Mouse (Mus musculus): Measurements from ENCODE around the gene Meiob.

The Meiob gene

GRCm38 (mm10) chr17:24803952-24804951 lies at the start of gene Meiob:
Meiob (plus strand) TSS chr17:24804289.
- peak; percentile 37 to 45 for DNase-seq (ENCODE audit: low spot score in 2 of 2)

- DNase-seq (ENCODE audit: low spot score in 2 of 2), result no peak
Measured at GRCm38 (mm10) chr17:24757394-24757793, 46.7 kb upstream of the Meiob start.

GRCm38 (mm10) chr17:24761121-24761520 lies 43.0 kb upstream of the Meiob start:
- no peak for DNase-seq (ENCODE audit: low spot score in 2 of 2)

GRCm38 (mm10) chr17:24765016-24765905 lies 38.8 kb upstream of the Meiob start:
- no peak for DNase-seq (ENCODE audit: low spot score in 2 of 2)

GRCm38 (mm10) chr17:24766266-24766875 lies 37.7 kb upstream of the Meiob start:
- DNase-seq (ENCODE audit: low spot score in 2 of 2), result no peak

GRCm38 (mm10) chr17:24769146-24769545 lies 34.9 kb upstream of the Meiob start:
- DNase-seq (ENCODE audit: low spot score in 2 of 2), result no peak

GRCm38 (mm10) chr17:24773241-24773640 lies 30.8 kb upstream of the Meiob start:
- no peak for DNase-seq (ENCODE audit: low spot score in 2 of 2)

- no peak for DNase-seq (ENCODE audit: low spot score in 2 of 2)
Measured at GRCm38 (mm10) chr17:24775173-24775572, 28.9 kb upstream of the Meiob start.

GRCm38 (mm10) chr17:24777073-24777472 lies 27.0 kb upstream of the Meiob start:
- DNase-seq (ENCODE audit: low spot score in 2 of 2), result no peak

GRCm38 (mm10) chr17:24780821-24781220 lies 23.3 kb upstream of the Meiob start:
- DNase-seq (ENCODE audit: low spot score in 2 of 2), result no peak

GRCm38 (mm10) chr17:24792190-24792589 lies 11.9 kb upstream of the Meiob start:
- no peak for DNase-seq (ENCODE audit: low spot score in 2 of 2)

GRCm38 (mm10) chr17:24794791-24795190 lies 9.3 kb upstream of the Meiob start:
- no peak for DNase-seq (ENCODE audit: low spot score in 2 of 2)

- DNase-seq (ENCODE audit: low spot score in 2 of 2), result no peak
Measured at GRCm38 (mm10) chr17:24796969-24797368, 7.1 kb upstream of the Meiob start.

GRCm38 (mm10) chr17:24798229-24798628 lies 5.9 kb upstream of the Meiob start:
- DNase-seq (ENCODE audit: low spot score in 2 of 2), result no peak

GRCm38 (mm10) chr17:24799476-24799875 lies 4.6 kb upstream of the Meiob start:
- DNase-seq (ENCODE audit: low spot score in 2 of 2), result no peak

GRCm38 (mm10) chr17:24800524-24800923 lies 3.6 kb upstream of the Meiob start:
- no peak for DNase-seq (ENCODE audit: low spot score in 2 of 2)

- no peak for DNase-seq (ENCODE audit: low spot score in 2 of 2)
Measured at GRCm38 (mm10) chr17:24811211-24811610, 7.1 kb downstream of the Meiob start.

- no peak for DNase-seq (ENCODE audit: low spot score in 2 of 2)
Measured at GRCm38 (mm10) chr17:24812215-24812614, 8.1 kb downstream of the Meiob start.

GRCm38 (mm10) chr17:24815256-24815655 lies 11.2 kb downstream of the Meiob start:
- no peak for DNase-seq (ENCODE audit: low spot score in 2 of 2)

GRCm38 (mm10) chr17:24817503-24817902 lies 13.4 kb downstream of the Meiob start:
- DNase-seq (ENCODE audit: low spot score in 2 of 2), result no peak

- DNase-seq (ENCODE audit: low spot score in 2 of 2), result no peak
Measured at GRCm38 (mm10) chr17:24818172-24818571, 14.1 kb downstream of the Meiob start.

- no peak for DNase-seq (ENCODE audit: low spot score in 2 of 2)
Measured at GRCm38 (mm10) chr17:24819469-24819868, 15.4 kb downstream of the Meiob start.
